Mouse (Mus musculus) forebrain, embryonic 15.5 days (tissue): ENCODE results near the gene Ano10. TPM values are rescaled to one million over a fixed set of nuclear protein-coding genes. Genes with fewer than 3 reads are reported as not detected.
A peak's percentile ranks its signal among the peaks of the same experiment; 100 is the strongest.
"Not testable (repeated sequence)": the region's sequence is repeated elsewhere in the genome, so short reads cannot be mapped to it uniquely, and the experiment has no call there.

ENCODE experiments used
- ATAC-seq: fragments of 200-750 bp; cut with Nextera tagmentation; replicated peaks from 2 replicates; pipeline ENCODE4 v1.8.0; 2017; ENCODE audit warnings: mild to moderate bottlenecking, moderate TSS enrichment, moderate library complexity
- H3K27ac ChIP-seq: fragments of 300-500 bp; sonication (generic); replicated peaks from 2 replicates; pipeline ENCODE4 v1.5.1; 2015; ENCODE audit warnings: mild to moderate bottlenecking, inconsistent platforms
- H3K27me3 ChIP-seq: fragments of 300-500 bp; sonication (generic); 2 replicates; pipeline ENCODE4 v1.6.1; 2015; ENCODE audit warnings: inconsistent platforms
- H3K36me3 ChIP-seq: fragments of 300-500 bp; sonication (generic); 2 replicates; pipeline ENCODE4 v1.6.1; 2015; ENCODE audit warnings: mild to moderate bottlenecking, inconsistent platforms
- H3K4me1 ChIP-seq: fragments of 300-500 bp; sonication (generic); 2 replicates; pipeline ENCODE4 v1.6.1; 2015; ENCODE audit warnings: inconsistent platforms
- H3K4me2 ChIP-seq: fragments of 300-500 bp; sonication (generic); replicated peaks from 2 replicates; pipeline ENCODE4 v1.6.1; 2015; ENCODE audit warnings: mild to moderate bottlenecking, inconsistent platforms
- H3K4me3 ChIP-seq: fragments of 300-500 bp; sonication (generic); 2 replicates; pipeline ENCODE4 v1.5.1; 2015; ENCODE audit warnings: mild to moderate bottlenecking, inconsistent platforms
- H3K9ac ChIP-seq: fragments of 300-500 bp; sonication (generic); replicated peaks from 2 replicates; pipeline ENCODE4 v1.6.1; 2015; ENCODE audit warnings: mild to moderate bottlenecking, inconsistent platforms
- H3K9me3 ChIP-seq: fragments of 300-500 bp; sonication (generic); 2 replicates; pipeline ENCODE4 v1.6.1; 2016; ENCODE audit warnings: inconsistent platforms
- WGBS: fragments of 180-500 bp; shearing (Covaris S2); methylation state at CpG from one replicate; pipeline ENCODE4 v1.1.7; 2015; ENCODE audit warnings: mixed read lengths; 5-methylcytosine and 5-hydroxymethylcytosine counted together
- polyA plus RNA-seq: library from polyadenylated mRNA; unstranded; fragments of >200 nt; fragmentation: Nextera tagmentation; extraction: Ambion mirVana; gene quantifications from 2 replicates; pipeline ENCODE4 v1.2.1, GENCODE M21; 2015

Gene Ano10
- polyA plus RNA-seq, 1 experiment from 2014 or later: 35.2 TPM

- ATAC-seq, H3K4me2 ChIP-seq, H3K9me3 ChIP-seq, H3K27me3 ChIP-seq, H3K4me3 ChIP-seq, H3K9ac ChIP-seq, H3K36me3 ChIP-seq, H3K27ac ChIP-seq: not testable (repeated sequence)
- 83% methylated on average over 1 of the region's 1 CpGs for WGBS
- H3K4me1 ChIP-seq: peaks cover 15% of the 10 kb centered on the region
Observed at GRCm38 (mm10) chr9:122313128-122313527, 18.9 kb upstream of the Ano10 start.

- no peak overlapping the region for H3K4me3 ChIP-seq
- H3K9ac ChIP-seq: no peak overlapping the region
- no peaks in the 10 kb centered on the region for H3K36me3 ChIP-seq
- WGBS: 90% methylated on average over 7 of the region's 7 CpGs
- H3K4me1 ChIP-seq: peaks cover 15% of the 10 kb centered on the region
- H3K27me3 ChIP-seq: 0 out of 2 replicates have a peak, but pooled peaks cover 2% of the 10 kb centered on the region
- H3K9me3 ChIP-seq: no peaks in the 10 kb centered on the region
- H3K4me2 ChIP-seq: no peak overlapping the region
- no peak overlapping the region for H3K27ac ChIP-seq
- ATAC-seq: no peak
Observed at GRCm38 (mm10) chr9:122312296-122312990, 18.2 kb upstream of the Ano10 start.

- H3K9ac ChIP-seq: peak overlapping the region; percentile 59; the same call in 1 of the 2 replicates
- H3K27ac ChIP-seq: peak overlapping the region; percentile 72
- peak overlapping the region; percentile 43 for H3K4me3 ChIP-seq
- H3K27me3 ChIP-seq: 0 out of 2 replicates have a peak, but pooled peaks cover 2% of the 10 kb centered on the region
- no peaks in the 10 kb centered on the region for H3K9me3 ChIP-seq
- H3K36me3 ChIP-seq: no peaks in the 10 kb centered on the region
- peak overlapping the region; percentile 59 for H3K4me2 ChIP-seq
- peaks cover 15% of the 10 kb centered on the region for H3K4me1 ChIP-seq
- ATAC-seq: 0 out of 2 replicates have a peak, but pooled peaks have one; percentile 5
- 70% methylated on average over 7 of the region's 7 CpGs for WGBS
Observed at GRCm38 (mm10) chr9:122311051-122311760, 17.0 kb upstream of the Ano10 start.

- Histone ChIP-seq H3K9me3 (no peaks in the 10 kb centered on the region), H3K36me3 (no peaks in the 10 kb centered on the region), H3K4me2 (peak overlapping the region; percentile 59), H3K4me1 (peaks cover 15% of the 10 kb centered on the region), H3K27ac (peak overlapping the region; percentile 72), H3K27me3 (0 out of 2 replicates have a peak, but pooled peaks cover 2% of the 10 kb centered on the region), H3K9ac (peak overlapping the region; percentile 59), H3K4me3 (peak overlapping the region; percentile 43)
- 5% methylated on average over 19 of the region's 19 CpGs for WGBS
- peak; percentile 94 for ATAC-seq
Observed at GRCm38 (mm10) chr9:122310613-122311049, 16.4 kb upstream of the Ano10 start.

GRCm38 (mm10) chr9:122309013-122309980 lies 15.1 kb upstream of the Ano10 start:
- Histone ChIP-seq H3K9me3 (no peaks in the 10 kb centered on the region), H3K4me3 (no peak overlapping the region), H3K4me1 (peaks cover 15% of the 10 kb centered on the region), H3K9ac (no peak overlapping the region), H3K4me2 (no peak overlapping the region), H3K27ac (0 out of 2 replicates have a peak overlapping the region, but pooled peaks have one; percentile 20), H3K27me3 (0 out of 2 replicates have a peak, but pooled peaks cover 2% of the 10 kb centered on the region), H3K36me3 (no peaks in the 10 kb centered on the region)
- 77% methylated on average over 14 of the region's 14 CpGs for WGBS
- ATAC-seq: no peak

GRCm38 (mm10) chr9:122305302-122305701 lies 11.1 kb upstream of the Ano10 start:
- ATAC-seq: no peak
- H3K4me1 ChIP-seq: peaks cover 7% of the 10 kb centered on the region
- H3K27ac ChIP-seq: no peak overlapping the region
- no peaks in the 10 kb centered on the region for H3K36me3 ChIP-seq
- no peak overlapping the region for H3K4me2 ChIP-seq
- H3K9ac ChIP-seq: no peak overlapping the region
- 71% methylated on average over 3 of the region's 3 CpGs for WGBS
- 0 out of 2 replicates have a peak, but pooled peaks cover 2% of the 10 kb centered on the region for H3K27me3 ChIP-seq
- H3K4me3 ChIP-seq: no peak overlapping the region
- no peaks in the 10 kb centered on the region for H3K9me3 ChIP-seq

GRCm38 (mm10) chr9:122296169-122296568 lies 1.9 kb upstream of the Ano10 start:
- no peak overlapping the region for H3K4me2 ChIP-seq
- no peak overlapping the region for H3K4me3 ChIP-seq
- no peaks in the 10 kb centered on the region for H3K27me3 ChIP-seq
- 95% methylated on average over 5 of the region's 5 CpGs for WGBS
- H3K4me1 ChIP-seq: peaks cover 14% of the 10 kb centered on the region
- no peaks in the 10 kb centered on the region for H3K9me3 ChIP-seq
- H3K27ac ChIP-seq: no peak overlapping the region
- no peak overlapping the region for H3K9ac ChIP-seq
- ATAC-seq: no peak
- H3K36me3 ChIP-seq: no peaks in the 10 kb centered on the region

GRCm38 (mm10) chr9:122295396-122295795 lies 1.2 kb upstream of the Ano10 start:
- no peaks in the 10 kb centered on the region for H3K27me3 ChIP-seq
- H3K4me3 ChIP-seq: no peak overlapping the region
- H3K36me3 ChIP-seq: no peaks in the 10 kb centered on the region
- H3K9ac ChIP-seq: no peak overlapping the region
- no peaks in the 10 kb centered on the region for H3K9me3 ChIP-seq
- peaks cover 14% of the 10 kb centered on the region for H3K4me1 ChIP-seq
- ATAC-seq: no peak
- H3K4me2 ChIP-seq: no peak overlapping the region
- H3K27ac ChIP-seq: no peak overlapping the region

- Histone ChIP-seq H3K27me3 (no peaks in the 10 kb centered on the region), H3K27ac (peak overlapping the region; percentile 79), H3K9ac (peak overlapping the region; percentile 74), H3K4me2 (peak overlapping the region; percentile 67), H3K36me3 (no peaks in the 10 kb centered on the region), H3K9me3 (no peaks in the 10 kb centered on the region), H3K4me3 (peak overlapping the region; percentile 79), H3K4me1 (peaks cover 14% of the 10 kb centered on the region)
- peak; percentile 79 for ATAC-seq
- WGBS: under 1% methylated on average over 23 of the region's 23 CpGs
Observed at GRCm38 (mm10) chr9:122293865-122294241, 370 bp downstream of the Ano10 start.

GRCm38 (mm10) chr9:122290192-122290591 lies 4.0 kb downstream of the Ano10 start:
- H3K4me1 ChIP-seq: peaks cover 21% of the 10 kb centered on the region
- no peak overlapping the region for H3K27ac ChIP-seq
- H3K9ac ChIP-seq: no peak overlapping the region
- WGBS: 88% methylated on average over 2 of the region's 2 CpGs
- no peak overlapping the region for H3K4me2 ChIP-seq
- no peaks in the 10 kb centered on the region for H3K27me3 ChIP-seq
- no peak overlapping the region for H3K4me3 ChIP-seq
- ATAC-seq: no peak
- H3K36me3 ChIP-seq: no peaks in the 10 kb centered on the region
- no peaks in the 10 kb centered on the region for H3K9me3 ChIP-seq

GRCm38 (mm10) chr9:122288416-122288815 lies 5.8 kb downstream of the Ano10 start:
- Histone ChIP-seq H3K36me3 (no peaks in the 10 kb centered on the region), H3K27ac (no peak overlapping the region), H3K9ac (no peak overlapping the region), H3K9me3 (no peaks in the 10 kb centered on the region), H3K4me2 (no peak overlapping the region), H3K4me1 (peaks cover 22% of the 10 kb centered on the region), H3K27me3 (no peaks in the 10 kb centered on the region), H3K4me3 (no peak overlapping the region)
- WGBS: 14% methylated on average over 3 of the region's 3 CpGs
- ATAC-seq: no peak
